Mouse (Mus musculus) liver, adult 2 months (tissue): ENCODE results near the gene Fgfr2. TPM values are rescaled to one million over a fixed set of nuclear protein-coding genes. Genes with fewer than 3 reads are reported as not detected.

Experiments
- DNase-seq: peaks from one replicate; pipeline ENCODE4 v3.0.0-alpha.2; 2011; ENCODE audit warnings: low read depth, low spot score; ENCODE audit errors: extremely low read depth
- H3K27ac ChIP-seq: fragments of 200-500 bp; replicated peaks from 2 replicates; pipeline ENCODE4 v1.5.1; 2012; ENCODE audit warnings: low read depth, mild to moderate bottlenecking, control low read depth, inconsistent platforms, low read length; ENCODE audit not compliant: insufficient read depth
- H3K27me3 ChIP-seq: fragments of 200-500 bp; 2 replicates; pipeline ENCODE4 v1.6.1; 2012; ENCODE audit warnings: mild to moderate bottlenecking, moderate library complexity, low read length, inconsistent platforms; ENCODE audit not compliant: control insufficient read depth, insufficient read depth
- H3K36me3 ChIP-seq: fragments of 200-500 bp; 2 replicates; pipeline ENCODE4 v1.6.1; 2012; ENCODE audit warnings: low read length, inconsistent platforms; ENCODE audit not compliant: control insufficient read depth, insufficient read depth
- H3K4me1 ChIP-seq: fragments of 200-500 bp; 2 replicates; pipeline ENCODE4 v1.6.1; 2011; ENCODE audit warnings: low read length; ENCODE audit not compliant: control insufficient read depth, insufficient read depth
- H3K4me3 ChIP-seq: fragments of 200-500 bp; 2 replicates; pipeline ENCODE4 v1.5.1; 2011; ENCODE audit warnings: low read depth, mild to moderate bottlenecking, control low read depth, low read length, moderate library complexity; ENCODE audit not compliant: insufficient read depth
- H3K79me2 ChIP-seq: fragments of 200-500 bp; 2 replicates; pipeline ENCODE4 v1.6.1; 2012; ENCODE audit warnings: inconsistent platforms, mild to moderate bottlenecking, low read length, moderate library complexity; ENCODE audit not compliant: control insufficient read depth, insufficient read depth
- H3K9ac ChIP-seq: fragments of 200-500 bp; 2 replicates; pipeline ENCODE4 v1.6.1; 2012; ENCODE audit warnings: low read depth, mild to moderate bottlenecking, control low read depth, inconsistent platforms, low read length
- CTCF ChIP-seq: fragments of 200-500 bp; IDR thresholded peaks from 2 replicates; pipeline ENCODE4 v1.5.1; 2011; ENCODE audit warnings: low read depth, low read length, control low read depth
- POLR2A ChIP-seq: fragments of 200-500 bp; IDR thresholded peaks from 2 replicates; pipeline ENCODE4 v1.6.1; 2011; ENCODE audit warnings: low read length, control low read depth; ENCODE audit not compliant: insufficient read depth; ENCODE audit errors: extremely low read depth
- WGBS: fragments of 180-500 bp; shearing (Covaris S2); methylation state at CpG from one replicate; pipeline ENCODE4 v1.1.7; 2018; 5-methylcytosine and 5-hydroxymethylcytosine counted together
- polyA plus RNA-seq: library from polyadenylated mRNA; depleted of rRNA; stranded (reverse); fragments of >200 nt; gene quantifications from 2 replicates; pipeline ENCODE4 v1.2.3, GENCODE M21; 2012
- total RNA-seq: library from RNA; depleted of rRNA; stranded (reverse); fragments of >200 nt; gene quantifications from 2 replicates; pipeline ENCODE4 v1.2.3, GENCODE M21; 2014

The Fgfr2 gene
- total and polyA plus RNA-seq, 2 experiments: 16.7 to 35.2 TPM

DNA sequence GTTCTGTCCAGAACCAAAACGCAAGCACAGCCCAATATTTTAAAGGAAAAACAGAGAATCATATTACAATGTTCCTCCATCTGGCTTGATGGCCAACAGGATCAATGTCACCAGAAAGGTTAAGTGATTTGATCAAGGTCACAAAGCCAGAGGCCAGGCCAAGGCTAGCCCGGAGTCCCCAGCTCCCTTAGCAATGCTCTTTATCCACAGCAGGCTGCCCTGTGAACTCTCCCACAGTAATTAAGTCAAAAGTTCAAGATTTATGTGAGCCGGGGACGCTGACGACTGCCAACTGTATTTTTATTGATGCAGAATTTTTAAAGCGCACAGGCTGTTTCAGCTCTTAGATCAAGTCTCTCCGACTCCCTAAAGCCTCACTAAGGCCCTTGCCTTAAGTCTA lies 2889.4 kb downstream of the Fgfr2 start:
- TF ChIP-seq CTCF (no peak), POLR2A (no peak)
- 49% methylated on average over 7 of the region's 7 CpGs for WGBS
- peak; percentile 40 for DNase-seq
- Histone ChIP-seq H3K27ac (0 out of 2 replicates have a peak overlapping the region, but pooled peaks have one; percentile 1), H3K79me2 (peaks cover 4% of the 10 kb centered on the region; the same call in 1 of the 2 replicates), H3K9ac (no peak overlapping the region), H3K27me3 (no peaks in the 10 kb centered on the region), H3K36me3 (no peaks in the 10 kb centered on the region), H3K4me3 (no peak overlapping the region), H3K4me1 (peaks cover 9% of the 10 kb centered on the region)

DNA sequence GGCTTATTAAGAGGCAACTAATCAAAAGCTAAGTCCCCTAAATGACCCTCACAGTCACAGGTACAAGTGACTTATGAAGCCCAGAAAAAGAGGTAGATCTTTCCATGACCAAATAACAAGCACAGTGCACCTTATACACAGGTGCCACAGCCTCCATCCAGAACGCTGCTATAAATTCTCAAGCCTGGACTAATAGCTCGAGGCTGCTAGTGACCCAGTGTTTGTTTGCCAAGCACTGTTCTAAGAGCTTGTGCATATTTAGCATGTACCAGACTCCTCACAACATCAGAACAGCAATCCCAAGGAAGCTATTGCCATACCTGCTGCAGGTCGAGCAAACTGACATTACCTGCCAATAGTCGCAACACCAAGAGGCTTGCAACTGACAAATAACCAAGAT lies 2893.1 kb downstream of the Fgfr2 start:
- TF ChIP-seq POLR2A (no peak), CTCF (no peak)
- no peak overlapping the region for H3K27ac ChIP-seq
- no peaks in the 10 kb centered on the region for H3K36me3 ChIP-seq
- peaks cover 4% of the 10 kb centered on the region; the same call in 1 of the 2 replicates for H3K79me2 ChIP-seq
- no peak for DNase-seq
- peaks cover 12% of the 10 kb centered on the region for H3K4me1 ChIP-seq
- H3K4me3 ChIP-seq: no peak overlapping the region
- H3K9ac ChIP-seq: no peak overlapping the region
- H3K27me3 ChIP-seq: no peaks in the 10 kb centered on the region
- WGBS: 79% methylated on average over 4 of the region's 4 CpGs

DNA sequence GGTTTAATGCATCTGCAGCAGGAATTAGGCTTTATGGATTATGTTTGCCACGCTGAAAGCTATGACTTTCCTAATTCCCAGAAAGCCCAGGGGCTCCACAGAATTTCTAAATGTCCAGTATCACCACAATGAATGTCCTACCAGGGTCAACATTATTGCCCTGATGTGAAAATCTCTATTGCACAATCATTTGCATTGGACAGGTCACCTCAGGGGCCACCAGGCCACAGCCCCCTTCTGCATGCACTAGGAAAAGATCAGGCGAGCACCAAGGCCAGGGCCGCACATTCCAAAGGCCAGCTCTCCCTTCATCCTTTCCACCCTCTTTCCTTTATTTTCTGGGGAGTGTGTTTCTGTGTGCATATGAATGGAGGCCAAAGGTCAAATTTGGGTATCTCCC lies 2897.9 kb downstream of the Fgfr2 start:
- Histone ChIP-seq H3K36me3 (no peaks in the 10 kb centered on the region), H3K79me2 (peaks cover 5% of the 10 kb centered on the region; the same call in 1 of the 2 replicates), H3K9ac (no peak overlapping the region), H3K4me1 (peaks cover 23% of the 10 kb centered on the region), H3K4me3 (no peak overlapping the region), H3K27ac (peak overlapping the region; percentile 64), H3K27me3 (no peaks in the 10 kb centered on the region)
- TF ChIP-seq CTCF (no peak), POLR2A (no peak)
- DNase-seq: peak; percentile 85
- 24% methylated on average over 3 of the region's 3 CpGs for WGBS

DNA sequence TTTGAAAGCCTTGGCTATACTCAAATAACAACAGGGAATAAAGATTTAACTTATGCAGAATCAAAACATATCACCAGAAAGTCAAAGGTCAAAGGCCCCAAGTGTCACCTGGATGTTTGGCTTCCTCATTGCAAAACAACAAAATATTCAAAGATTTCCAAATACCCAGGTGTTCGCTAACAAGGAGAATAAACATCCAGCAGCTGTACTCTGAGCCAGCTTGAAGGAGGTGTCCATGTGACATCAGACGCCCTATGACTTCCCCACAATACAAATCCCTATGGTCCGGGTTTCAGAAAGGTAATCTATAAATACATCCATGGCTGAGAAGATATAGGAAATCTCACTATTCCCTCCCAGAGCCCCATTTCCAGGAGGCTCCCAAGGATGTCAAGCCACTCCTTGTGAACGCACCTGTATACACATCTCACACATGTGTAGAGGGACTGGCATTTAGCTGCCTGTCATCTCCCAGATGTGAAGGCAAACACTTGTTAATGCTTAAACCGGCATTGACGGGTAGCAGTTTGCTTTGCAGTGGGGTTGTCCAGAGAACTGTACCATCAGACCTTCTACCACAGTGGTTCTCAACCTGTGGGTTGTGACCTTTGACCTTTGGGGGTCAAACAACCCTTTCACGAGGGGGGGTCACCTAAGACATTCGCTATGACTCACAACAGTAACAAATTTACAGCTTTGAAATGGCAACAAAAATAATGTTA lies 2900.4 kb downstream of the Fgfr2 start:
- Histone ChIP-seq H3K27ac (peak overlapping the region; percentile 75), H3K79me2 (peaks cover 5% of the 10 kb centered on the region; the same call in 1 of the 2 replicates), H3K27me3 (no peaks in the 10 kb centered on the region), H3K9ac (no peak overlapping the region), H3K36me3 (no peaks in the 10 kb centered on the region), H3K4me3 (no peak overlapping the region), H3K4me1 (peaks cover 26% of the 10 kb centered on the region)
- DNase-seq: peak; percentile 90
- TF ChIP-seq POLR2A (no peak), CTCF (no peak)
- WGBS: 17% methylated on average over 8 of the region's 8 CpGs

DNA sequence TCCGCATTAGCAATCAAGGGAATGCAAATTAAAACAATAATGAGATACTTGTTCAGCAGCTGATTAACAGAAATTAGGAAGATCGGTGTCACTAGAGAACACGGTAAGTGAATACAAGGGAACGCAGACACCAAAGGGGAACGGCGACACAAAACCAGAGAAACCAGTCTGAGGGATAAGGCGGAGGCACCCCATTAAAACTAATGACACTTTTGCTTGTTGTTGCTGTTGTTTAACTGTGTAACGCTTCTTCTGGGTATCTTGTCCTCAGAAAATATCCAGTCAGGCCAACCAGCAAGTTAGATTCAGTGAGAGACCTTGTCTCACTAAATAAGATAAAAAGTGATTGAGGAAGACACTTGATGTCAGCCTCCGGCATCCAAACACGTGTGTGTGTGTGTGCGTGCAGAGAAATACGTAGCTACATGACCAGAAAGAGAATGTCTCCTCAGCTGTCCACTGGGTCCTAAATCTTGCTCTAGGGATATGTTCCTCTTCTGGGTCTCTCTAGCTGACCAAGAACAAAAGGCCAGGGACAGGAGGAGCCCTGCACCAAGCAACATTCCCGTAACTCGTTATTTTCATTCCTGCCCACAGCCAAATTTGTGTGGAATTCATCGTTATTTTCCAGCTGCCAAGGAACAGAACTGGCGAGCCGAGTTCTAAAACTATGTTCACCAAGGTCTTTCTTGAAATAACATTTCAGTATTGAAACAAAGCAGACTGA lies 2901.3 kb downstream of the Fgfr2 start:
- no peaks in the 10 kb centered on the region for H3K27me3 ChIP-seq
- H3K27ac ChIP-seq: peak overlapping the region; percentile 65
- TF ChIP-seq POLR2A (no peak), CTCF (no peak)
- DNase-seq: no peak
- H3K9ac ChIP-seq: no peak overlapping the region
- H3K36me3 ChIP-seq: no peaks in the 10 kb centered on the region
- no peak overlapping the region for H3K4me3 ChIP-seq
- WGBS: 73% methylated on average over 17 of the region's 17 CpGs
- peaks cover 26% of the 10 kb centered on the region for H3K4me1 ChIP-seq
- H3K79me2 ChIP-seq: peaks cover 5% of the 10 kb centered on the region; the same call in 1 of the 2 replicates
